ENCODE assay signal across 9 mouse cellular contexts in the genomic region with DNA sequence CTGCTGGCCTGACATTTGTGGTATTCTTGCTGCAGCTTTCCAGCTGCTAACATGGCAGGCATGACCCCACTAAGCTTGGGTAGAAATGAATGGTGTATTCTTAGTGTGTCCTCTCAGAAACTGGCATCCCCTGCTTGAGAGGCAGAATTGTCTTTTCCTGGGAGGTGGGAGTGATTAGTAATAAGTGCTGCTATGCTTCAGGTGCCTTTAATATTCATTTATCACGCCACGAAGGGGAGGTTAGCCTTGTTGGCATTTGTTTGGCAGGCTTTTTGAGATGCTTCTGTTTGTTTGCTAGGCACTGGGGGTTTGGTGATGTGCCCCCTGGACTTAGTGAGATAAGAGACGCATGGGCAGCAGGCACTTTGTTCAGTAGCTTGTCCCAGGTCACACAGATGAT. TPM values are rescaled to one million over a fixed set of nuclear protein-coding genes. Genes with fewer than 3 reads are reported as not detected.
DNase-seq lines count a peak whose midpoint lies in the region; ATAC-seq and TF ChIP-seq lines count a peak whose summit lies in the region.
"Had no signal": no experiment of that assay in that cellular context is flagged by ENCODE, and none has a peak within 500 bp of the region (broad histone marks: within the 10 kb centered on the region; RNA-seq: fewer than 3 reads in every experiment).

No protein-coding gene starts in this region.

- H3K9me3 ChIP-seq in heart, embryonic 10.5 days, result no peaks in the 10 kb centered on the region
- no peaks in the 10 kb centered on the region for H3K9me3 ChIP-seq in embryonic facial prominence, embryonic 10.5 days
- H3K9me3 ChIP-seq in hindbrain, postnatal 0 days (ENCODE audit: low read length), result no peaks in the 10 kb centered on the region
- no peaks in the 10 kb centered on the region for H3K9me3 ChIP-seq in midbrain, embryonic 14.5 days (ENCODE audit: control insufficient read depth, low read length)

- no peak for ATAC-seq in hindbrain, postnatal 0 days
- no peak for ATAC-seq in midbrain, embryonic 14.5 days (ENCODE audit: low FRiP score, low TSS enrichment)

- H3K4me1 ChIP-seq in heart, embryonic 10.5 days, result peaks cover 66% of the 10 kb centered on the region
- H3K4me1 ChIP-seq in embryonic facial prominence, embryonic 10.5 days, result peaks cover 53% of the 10 kb centered on the region
- H3K4me1 ChIP-seq in hindbrain, postnatal 0 days (ENCODE audit: insufficient read depth, low read length), result peaks cover 10% of the 10 kb centered on the region
- H3K4me1 ChIP-seq in midbrain, embryonic 14.5 days (ENCODE audit: control insufficient read depth, insufficient read depth, low read length), result peaks cover 24% of the 10 kb centered on the region

- no peaks in the 10 kb centered on the region for H3K36me3 ChIP-seq in heart, embryonic 10.5 days
- H3K36me3 ChIP-seq in embryonic facial prominence, embryonic 10.5 days (replicated peaks), result peaks cover 3% of the 10 kb centered on the region; the same call in 1 of the 2 replicates
- H3K36me3 ChIP-seq in hindbrain, postnatal 0 days (ENCODE audit: insufficient read depth, low read length), result no peaks in the 10 kb centered on the region
- no peaks in the 10 kb centered on the region for H3K36me3 ChIP-seq in midbrain, embryonic 14.5 days (ENCODE audit: control insufficient read depth, insufficient read depth, low read length)

- H3K4me3 ChIP-seq in heart, embryonic 10.5 days, result peak overlapping the region; percentile 74
- peak overlapping the region; percentile 95 for H3K4me3 ChIP-seq in embryonic facial prominence, embryonic 10.5 days
- no peak overlapping the region for H3K4me3 ChIP-seq in hindbrain, postnatal 0 days (ENCODE audit: low read length)
- peak overlapping the region; percentile 62; the same call in 1 of the 2 replicates for H3K4me3 ChIP-seq in midbrain, embryonic 14.5 days (replicated peaks; ENCODE audit: low read depth, low read length)

- no peak overlapping the region for H3K27ac ChIP-seq in heart, embryonic 10.5 days
- H3K27ac ChIP-seq in embryonic facial prominence, embryonic 10.5 days (replicated peaks), result no peak overlapping the region
- H3K27ac ChIP-seq in hindbrain, postnatal 0 days, result no peak overlapping the region
- H3K27ac ChIP-seq in midbrain, embryonic 14.5 days (replicated peaks; ENCODE audit: low read depth, low read length), result no peak overlapping the region

- peak overlapping the region; percentile 15; the same call in 1 of the 2 replicates for H3K9ac ChIP-seq in hindbrain, postnatal 0 days (replicated peaks; ENCODE audit: low read length)
- 0 out of 2 replicates have a peak overlapping the region, but pooled peaks have one; percentile 12 for H3K9ac ChIP-seq in midbrain, embryonic 14.5 days (replicated peaks; ENCODE audit: low read length)

- H3K4me2 ChIP-seq in hindbrain, postnatal 0 days (ENCODE audit: low read depth, low read length), result peak overlapping the region; percentile 82
- peak overlapping the region; percentile 62 for H3K4me2 ChIP-seq in midbrain, embryonic 14.5 days (ENCODE audit: low read length)

- no peaks in the 10 kb centered on the region for H3K27me3 ChIP-seq in heart, embryonic 10.5 days (ENCODE audit: insufficient read depth, poor library complexity, severe bottlenecking)
- 0 out of 2 replicates have a peak, but pooled peaks cover 6% of the 10 kb centered on the region for H3K27me3 ChIP-seq in embryonic facial prominence, embryonic 10.5 days (replicated peaks; ENCODE audit: low read depth, poor library complexity, severe bottlenecking)
- H3K27me3 ChIP-seq in hindbrain, postnatal 0 days (ENCODE audit: insufficient read depth, low read length), result no peaks in the 10 kb centered on the region
- H3K27me3 ChIP-seq in midbrain, embryonic 14.5 days (ENCODE audit: control insufficient read depth, insufficient read depth, low read length), result no peaks in the 10 kb centered on the region

- 46% methylated on average over 3 of the region's 3 CpGs for WGBS in heart, embryonic 10.5 days
- 81% methylated on average over 3 of the region's 3 CpGs for WGBS in embryonic facial prominence, embryonic 10.5 days
- 62% methylated on average over 3 of the region's 3 CpGs for WGBS in hindbrain, postnatal 0 days
- WGBS in midbrain, embryonic 14.5 days, result 60% methylated on average over 3 of the region's 3 CpGs

- TF ChIP-seq CTCF in hindbrain, postnatal 0 days (IDR thresholded peaks at IDR 0.05; ENCODE audit: low read depth), result no peak

- no peak for DNase-seq in heart, embryonic 10.5 days (ENCODE audit: low spot score)
- DNase-seq in heart, adult 9 months (ENCODE audit: low spot score in 2 of 2), result no peak
- no peak for DNase-seq in embryonic facial prominence, embryonic 10.5 days (ENCODE audit: low spot score)
- DNase-seq in hindbrain, postnatal 0 days (ENCODE audit: low spot score), result no peak
- DNase-seq in midbrain, embryonic 14.5 days, result no peak
- no peak for DNase-seq in urinary bladder, postnatal 14 days (ENCODE audit: low spot score)
- DNase-seq in layer of hippocampus, postnatal 14 days (ENCODE audit: low spot score in 2 of 2), result no peak
- no peak for DNase-seq in ovary, postnatal 14 days (ENCODE audit: low spot score)
- DNase-seq: cerebellum, adult 18-20 months had no signal

RNA-seq across cellular contexts. Expression of a gene that starts 11.3 kb away (rescaled TPM):
- polyA plus RNA-seq in heart, embryonic 10.5 days (2016; fragmentation: Nextera tagmentation; extraction: Ambion mirVana), result 348 and 351 TPM in 2 replicates
- 284 and 296 TPM in 2 replicates for polyA plus RNA-seq in embryonic facial prominence, embryonic 10.5 days (2016; fragmentation: Nextera tagmentation; extraction: Ambion mirVana)
- 83.5 and 91.7 TPM in 2 replicates for total RNA-seq in hindbrain, postnatal 0 days (2014; rRNA removed)
- polyA plus RNA-seq in hindbrain, postnatal 0 days (2015; fragmentation: Nextera tagmentation; extraction: Ambion mirVana), result 243 and 254 TPM in 2 replicates
- 184 and 256 TPM in 2 replicates for polyA plus RNA-seq in midbrain, embryonic 14.5 days (2014; fragmentation: Nextera tagmentation; extraction: Ambion mirVana)
- total RNA-seq in layer of hippocampus, postnatal 14 days (2021), result 100 to 1,000 TPM; 123 to 132 TPM
